Mouse (Mus musculus) E14TG2a.4 (cell line): ENCODE data around the gene C1qc.

Experiments used
- CTCF ChIP-seq: conservative IDR thresholded peaks from 2 replicates; pipeline ENCODE4 v1.5.1; 2014; ENCODE audit warnings: low read length
- NANOG ChIP-seq: IDR thresholded peaks from 2 replicates; pipeline ENCODE4 v1.6.1; 2014; ENCODE audit warnings: borderline replicate concordance, low read length, mixed read lengths
- POU5F1 ChIP-seq: IDR thresholded peaks from 2 replicates; pipeline ENCODE4 v1.6.1; 2014; ENCODE audit warnings: low read length, borderline replicate concordance

DNA sequence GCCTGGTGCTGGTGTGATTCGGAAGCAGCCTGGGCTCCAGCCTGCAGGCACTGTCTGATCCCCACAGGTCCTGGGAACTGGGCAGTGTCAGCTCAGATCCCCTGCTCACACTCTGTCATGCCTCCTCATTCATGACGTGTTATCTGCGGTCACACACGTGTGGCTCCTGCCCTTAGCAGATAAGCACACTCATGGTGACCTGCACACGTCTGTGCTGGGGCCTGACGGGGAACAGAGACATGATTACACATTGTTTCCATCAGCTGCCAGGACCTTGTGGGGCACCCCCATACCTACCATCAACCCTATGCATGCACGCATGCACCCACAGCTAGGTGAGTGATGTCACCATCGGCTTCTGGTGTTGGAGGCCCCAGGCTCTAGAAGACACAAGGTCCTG lies 37.6 kb upstream of the C1qc start:
- TF ChIP-seq CTCF = no peak
- TF ChIP-seq POU5F1 = no peak
- TF ChIP-seq NANOG = no peak
